Mouse (Mus musculus) heart, adult 2 months (tissue): ENCODE measurements around the gene Abca7.

Source experiments
- CTCF ChIP-seq: fragments of 200-600 bp; IDR thresholded peaks from 2 replicates; pipeline ENCODE4 v1.8.1; 2022; ENCODE audit warnings: antibody characterized with exemption, mild to moderate bottlenecking, moderate library complexity
- EP300 ChIP-seq: fragments of 200-500 bp; IDR thresholded peaks from 2 replicates; pipeline ENCODE4 v1.6.1; 2011; ENCODE audit warnings: low read depth, low read length, control low read depth; ENCODE audit not compliant: insufficient read depth
- POLR2A ChIP-seq: fragments of 200-500 bp; IDR thresholded peaks from 2 replicates; pipeline ENCODE4 v1.6.1; 2011; ENCODE audit warnings: mild to moderate bottlenecking, low read depth, low read length, control low read depth; ENCODE audit not compliant: insufficient read depth

- TF ChIP-seq POLR2A (no peak), EP300 (no peak), CTCF (no peak)
Observed at GRCm38 (mm10) chr10:80017771-80018170, 21.5 kb downstream of the Abca7 start.
